Mouse (Mus musculus) mesoderm, embryonic 11.5 days (tissue): ENCODE data around the gene Ddi1.
"Not testable (repeated sequence)": the region's sequence is repeated elsewhere in the genome, so short reads cannot be mapped to it uniquely, and the experiment has no call there.

Experiments
- DNase-seq: peaks from one replicate; pipeline ENCODE4 v3.0.0-alpha.2; 2012; ENCODE audit warnings: low read depth, low spot score

The Ddi1 gene

GRCm38 (mm10) chr9:6269796-6270280, at the start of gene Ddi1:
TSS of gene Ddi1 (minus strand) at chr9:6269846.
- DNase-seq: peak; percentile 29

GRCm38 (mm10) chr9:6317114-6317513, 47.5 kb upstream of the Ddi1 start:
- DNase-seq: no peak

- no peak for DNase-seq
These were observed 36.2 kb upstream of the Ddi1 start for GRCm38 (mm10) chr9:6305847-6306246.

DNA sequence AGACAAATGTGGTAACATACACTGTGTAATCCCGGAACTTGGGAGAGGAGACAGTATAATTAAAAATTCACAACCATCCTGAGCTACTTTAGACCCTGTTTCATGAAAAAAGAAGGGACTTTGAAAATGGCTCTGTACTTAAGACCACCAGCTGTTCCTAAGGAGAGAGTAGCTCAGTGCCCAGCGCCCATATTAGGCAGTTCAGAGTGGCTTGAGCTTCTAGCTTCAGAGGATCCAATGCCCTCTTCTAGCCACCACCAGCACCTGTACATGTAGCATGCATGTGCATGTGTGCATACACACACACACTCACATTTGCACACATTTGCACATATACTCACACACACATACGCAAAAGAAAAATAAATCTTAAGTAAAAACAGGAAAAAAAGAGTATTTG, 34.9 kb upstream of the Ddi1 start:
- DNase-seq: no peak

DNA sequence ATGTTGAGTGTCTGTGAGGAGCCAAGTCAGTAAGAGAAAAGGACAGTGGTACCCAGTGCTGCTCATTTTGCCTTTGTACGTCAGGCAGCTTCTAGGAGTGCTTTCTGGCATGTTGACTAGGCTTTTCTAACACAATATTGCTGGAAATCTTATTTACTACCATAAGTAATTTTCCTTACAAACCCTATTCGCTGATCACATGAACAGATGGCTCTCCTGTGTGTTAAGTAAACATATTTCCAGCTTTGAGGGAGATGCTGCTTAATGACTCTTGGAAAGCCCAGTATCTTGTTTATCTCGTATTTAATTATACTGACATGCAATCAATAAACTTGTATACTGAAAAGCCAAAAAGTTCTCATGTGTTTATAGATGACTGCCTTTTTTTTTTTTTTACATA, 32.4 kb upstream of the Ddi1 start:
- no peak for DNase-seq

GRCm38 (mm10) chr9:6298547-6298946, 28.9 kb upstream of the Ddi1 start:
- DNase-seq: no peak

GRCm38 (mm10) chr9:6289211-6289696, 19.6 kb upstream of the Ddi1 start:
- no peak for DNase-seq

DNA sequence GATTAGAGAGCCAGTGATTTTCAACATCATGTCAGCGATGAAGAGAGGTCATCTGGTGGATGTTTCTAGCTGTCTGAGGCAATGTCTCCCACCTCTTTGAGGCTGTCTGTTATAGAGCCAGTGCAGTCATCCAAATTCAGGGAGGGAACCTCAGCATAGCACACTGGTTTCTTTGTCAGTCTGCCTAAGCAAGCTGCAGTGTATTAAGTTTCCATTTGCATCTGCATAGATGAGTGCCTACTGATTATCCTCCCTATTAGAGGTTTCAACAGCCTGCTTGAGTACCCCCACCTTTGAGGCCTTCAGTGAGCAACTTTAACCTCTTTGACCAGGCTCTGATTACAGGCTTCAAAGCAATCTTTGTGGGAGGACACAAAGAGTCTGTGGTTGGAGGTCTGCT, 17.1 kb upstream of the Ddi1 start:
- no peak for DNase-seq

GRCm38 (mm10) chr9:6277526-6277925, 7.9 kb upstream of the Ddi1 start:
- DNase-seq: no peak

GRCm38 (mm10) chr9:6276395-6276794, 6.7 kb upstream of the Ddi1 start:
- no peak for DNase-seq

DNA sequence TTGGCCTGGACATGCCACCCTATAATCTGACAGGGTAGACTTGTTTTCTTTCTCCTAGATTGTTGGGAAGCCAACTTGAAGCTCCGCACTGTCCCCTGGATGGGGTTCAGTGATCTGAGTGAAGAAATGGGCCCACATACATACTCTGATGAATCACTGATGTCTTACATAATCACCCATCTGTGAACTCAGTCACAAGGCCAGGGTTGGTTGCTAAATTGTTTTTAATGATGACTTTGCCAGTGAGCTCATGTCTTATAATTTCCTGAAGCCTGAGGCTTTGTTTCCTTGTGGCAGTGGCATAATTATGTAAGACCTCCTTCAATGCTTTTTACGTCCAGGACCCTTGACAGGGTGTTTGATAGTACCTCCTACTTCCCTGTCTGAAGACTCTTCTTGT, 4.8 kb downstream of the Ddi1 start:
- DNase-seq: no peak

DNA sequence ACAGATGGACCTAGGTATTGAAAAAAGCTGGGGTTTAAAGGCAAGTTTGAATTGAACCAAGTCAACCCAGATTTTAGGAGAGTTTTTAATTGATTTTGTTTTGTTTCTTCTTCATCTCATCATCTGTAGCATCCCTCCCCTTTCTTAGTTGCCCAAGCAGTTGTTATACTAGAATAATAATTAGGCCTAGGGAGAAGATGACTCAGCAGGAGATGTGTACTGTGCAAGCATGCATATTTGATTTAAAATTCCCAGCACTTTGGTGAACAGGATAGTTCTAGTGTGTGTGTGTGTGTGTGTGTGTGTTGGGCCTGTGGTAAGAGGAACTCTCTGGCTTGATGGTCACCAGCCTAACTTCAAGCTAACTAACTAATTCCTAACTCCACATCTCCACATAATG, 12.6 kb downstream of the Ddi1 start:
- no peak for DNase-seq

DNA sequence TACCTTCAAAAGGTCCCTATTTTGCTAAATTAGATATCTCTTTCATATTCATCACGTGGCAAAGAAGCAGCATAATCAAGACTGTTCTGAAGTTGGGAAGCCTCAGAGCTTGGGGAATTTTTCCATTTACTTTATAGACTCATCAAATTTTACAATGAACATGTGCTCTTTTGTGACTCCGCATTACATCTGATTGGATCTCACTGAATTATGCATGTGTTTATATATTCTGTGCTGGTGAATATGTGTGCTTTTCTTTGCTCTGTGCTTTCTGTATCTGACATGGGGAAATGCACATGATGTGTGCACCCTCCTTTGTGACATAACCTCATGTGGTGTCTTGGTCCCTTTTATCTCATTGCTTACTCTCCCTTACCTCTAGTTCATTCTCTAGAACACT, 17.7 kb downstream of the Ddi1 start:
- no peak for DNase-seq

GRCm38 (mm10) chr9:6250320-6250719, 19.3 kb downstream of the Ddi1 start:
- no peak for DNase-seq

- DNase-seq: not testable (repeated sequence)
These were observed 33.7 kb downstream of the Ddi1 start for GRCm38 (mm10) chr9:6235982-6236381.

- no peak for DNase-seq
These were observed 52.1 kb downstream of the Ddi1 start for GRCm38 (mm10) chr9:6217505-6217904.

DNA sequence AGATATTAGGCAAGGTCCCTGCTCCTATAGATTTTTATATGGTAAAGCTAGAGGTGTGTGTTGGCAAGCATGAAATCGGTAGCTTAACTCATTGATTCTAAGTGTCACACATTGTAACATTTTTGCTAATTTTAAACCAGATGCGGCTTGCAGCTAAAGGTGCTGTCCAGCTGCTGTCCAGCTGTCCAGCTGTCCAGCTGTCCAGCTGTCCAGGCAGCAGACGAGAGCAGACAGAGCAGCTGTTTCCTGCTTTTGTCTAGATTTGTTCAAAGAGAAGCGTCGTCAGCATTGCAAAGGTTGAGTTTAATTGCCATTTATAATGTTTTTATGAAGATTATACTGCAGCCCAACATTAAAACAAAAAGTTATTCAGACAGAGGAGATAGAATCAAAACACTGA, 56.8 kb downstream of the Ddi1 start:
- no peak for DNase-seq
